Comparison of ENCODE assay signal across 8 mouse cellular contexts in genomic region chr6:83135571-83136161, GRCm38 (mm10). TPM values are rescaled to one million over a fixed set of nuclear protein-coding genes. Genes with fewer than 3 reads are reported as not detected.
A peak's percentile ranks its signal among the peaks of the same experiment; 100 is the strongest.
DNase-seq lines count a peak whose midpoint lies in the region; ATAC-seq and TF ChIP-seq lines count a peak whose summit lies in the region.

No protein-coding gene starts in this region.

- no peak for TF ChIP-seq CTCF in lung, embryonic 14.5 days (IDR thresholded peaks at IDR 0.05; ENCODE audit: low read depth)
- TF ChIP-seq CTCF in stomach, postnatal 0 days (IDR thresholded peaks at IDR 0.05; ENCODE audit: low read depth) = no peak

- H3K27me3 ChIP-seq in heart, embryonic 10.5 days (ENCODE audit: insufficient read depth, poor library complexity, severe bottlenecking) = peaks cover 15% of the 10 kb centered on the region
- no peaks in the 10 kb centered on the region for H3K27me3 ChIP-seq in lung, embryonic 14.5 days (ENCODE audit: insufficient read depth, low read length)
- no peaks in the 10 kb centered on the region for H3K27me3 ChIP-seq in stomach, postnatal 0 days (ENCODE audit: control insufficient read depth, insufficient read depth, low read length)

- H3K9me3 ChIP-seq in heart, embryonic 10.5 days = no peaks in the 10 kb centered on the region
- H3K9me3 ChIP-seq in lung, embryonic 14.5 days (ENCODE audit: low read depth, low read length) = no peaks in the 10 kb centered on the region
- H3K9me3 ChIP-seq in stomach, postnatal 0 days (ENCODE audit: control insufficient read depth, low read length) = no peaks in the 10 kb centered on the region

- peak overlapping the region; percentile 79 for H3K4me3 ChIP-seq in heart, embryonic 10.5 days
- peak overlapping the region; percentile 61 for H3K4me3 ChIP-seq in lung, embryonic 14.5 days (ENCODE audit: low read depth, low read length)
- H3K4me3 ChIP-seq in stomach, postnatal 0 days (ENCODE audit: low read depth, low read length) = peak overlapping the region; percentile 57

- H3K27ac ChIP-seq in heart, embryonic 10.5 days = peak overlapping the region; percentile 99
- peak overlapping the region; percentile 100 for H3K27ac ChIP-seq in lung, embryonic 14.5 days (ENCODE audit: low read depth)
- H3K27ac ChIP-seq in stomach, postnatal 0 days (replicated peaks) = peak overlapping the region; percentile 99

- no peak for ATAC-seq in lung, embryonic 14.5 days (ENCODE audit: insufficient read depth)
- 0 out of 2 replicates have a peak, but pooled peaks have one; percentile 8 for ATAC-seq in stomach, postnatal 0 days (ENCODE audit: low FRiP score, low TSS enrichment)

- peak overlapping the region; percentile 91 for H3K4me2 ChIP-seq in lung, embryonic 14.5 days
- H3K4me2 ChIP-seq in stomach, postnatal 0 days (replicated peaks; ENCODE audit: low read depth) = peak overlapping the region; percentile 89

- no peak for TF ChIP-seq EP300 in stomach, postnatal 0 days (optimal IDR thresholded peaks at IDR 0.05)

- WGBS in heart, embryonic 10.5 days = 4% methylated on average over 37 of the region's 37 CpGs
- whole genome bisulfite sequencing in lung, embryonic 14.5 days = 6% methylated on average over 37 of the region's 37 CpGs
- WGBS in stomach, postnatal 0 days = 5% methylated on average over 36 of the region's 37 CpGs

- DNase-seq in urinary bladder, postnatal 14 days (ENCODE audit: low spot score) = peak; percentile 41
- no peak for DNase-seq in urinary bladder, postnatal 10 days (ENCODE audit: low spot score)
- DNase-seq in heart, embryonic 10.5 days (ENCODE audit: low spot score) = no peak
- DNase-seq in kidney, adult 8-10 months = peak; percentile 72 to 73
- peak; percentile 55 for DNase-seq in lung, embryonic 14.5 days
- DNase-seq in stomach, postnatal 0 days (ENCODE audit: low spot score) = peak; percentile 80
- DNase-seq in B cell, adult 2 months = no peak
- no peak for DNase-seq in frontal cortex, postnatal 10 days (ENCODE audit: low spot score in 2 of 2)

- H3K4me1 ChIP-seq in heart, embryonic 10.5 days = peaks cover 41% of the 10 kb centered on the region
- H3K4me1 ChIP-seq in lung, embryonic 14.5 days (ENCODE audit: insufficient read depth) = peaks cover 23% of the 10 kb centered on the region
- H3K4me1 ChIP-seq in stomach, postnatal 0 days (replicated peaks; ENCODE audit: control insufficient read depth, insufficient read depth) = peaks cover 2% of the 10 kb centered on the region

- H3K9ac ChIP-seq in lung, embryonic 14.5 days = peak overlapping the region; percentile 93
- H3K9ac ChIP-seq in stomach, postnatal 0 days (ENCODE audit: low read length) = peak overlapping the region; percentile 89

- no peaks in the 10 kb centered on the region for H3K36me3 ChIP-seq in heart, embryonic 10.5 days
- peaks cover 6% of the 10 kb centered on the region; the same call in 1 of the 2 replicates for H3K36me3 ChIP-seq in lung, embryonic 14.5 days (ENCODE audit: insufficient read depth)
- no peaks in the 10 kb centered on the region for H3K36me3 ChIP-seq in stomach, postnatal 0 days (ENCODE audit: control insufficient read depth, insufficient read depth, low read length)

RNA-seq across cellular contexts. Expression of gene Rtkn, which starts 0.4 kb away (rescaled TPM):
- 18.4 and 24.4 TPM in 2 replicates for polyA plus RNA-seq in heart, embryonic 10.5 days (2016; fragmentation: Nextera tagmentation; extraction: Ambion mirVana)
- polyA plus RNA-seq in lung, embryonic 14.5 days (2014; fragmentation: Nextera tagmentation; extraction: Ambion mirVana) = 22.7 and 26.7 TPM in 2 replicates
- 18.5 and 20.4 TPM in 2 replicates for polyA plus RNA-seq in stomach, postnatal 0 days (2015; fragmentation: Nextera tagmentation; extraction: Ambion mirVana)

RNA-seq across cellular contexts. Expression of gene Ino80b, which starts 10.4 kb away (rescaled TPM):
- 11.4 and 16.1 TPM in 2 replicates for polyA plus RNA-seq in heart, embryonic 10.5 days (2016; fragmentation: Nextera tagmentation; extraction: Ambion mirVana)
- polyA plus RNA-seq in lung, embryonic 14.5 days (2014; fragmentation: Nextera tagmentation; extraction: Ambion mirVana) = 12.7 and 13.3 TPM in 2 replicates
- polyA plus RNA-seq in stomach, postnatal 0 days (2015; fragmentation: Nextera tagmentation; extraction: Ambion mirVana) = 7.7 and 9.4 TPM in 2 replicates

RNA-seq across cellular contexts. Expression of gene Wbp1, which starts 14.3 kb away (rescaled TPM):
- polyA plus RNA-seq in heart, embryonic 10.5 days (2016; fragmentation: Nextera tagmentation; extraction: Ambion mirVana) = 101 and 113 TPM in 2 replicates
- polyA plus RNA-seq in lung, embryonic 14.5 days (2014; fragmentation: Nextera tagmentation; extraction: Ambion mirVana) = 86.0 and 91.5 TPM in 2 replicates
- polyA plus RNA-seq in stomach, postnatal 0 days (2015; fragmentation: Nextera tagmentation; extraction: Ambion mirVana) = 57.4 and 59.4 TPM in 2 replicates

RNA-seq across cellular contexts. Expression of gene Mogs, which starts 20.4 kb away (rescaled TPM):
- polyA plus RNA-seq in heart, embryonic 10.5 days (2016; fragmentation: Nextera tagmentation; extraction: Ambion mirVana) = 24.5 and 42.5 TPM in 2 replicates
- 53.7 and 66.6 TPM in 2 replicates for polyA plus RNA-seq in lung, embryonic 14.5 days (2014; fragmentation: Nextera tagmentation; extraction: Ambion mirVana)
- 23.2 and 24.4 TPM in 2 replicates for polyA plus RNA-seq in stomach, postnatal 0 days (2015; fragmentation: Nextera tagmentation; extraction: Ambion mirVana)

RNA-seq across cellular contexts. Expression of gene Wdr54, which starts 20.5 kb away (rescaled TPM):
- polyA plus RNA-seq in heart, embryonic 10.5 days (2016; fragmentation: Nextera tagmentation; extraction: Ambion mirVana) = 6.9 and 7.3 TPM in 2 replicates
- polyA plus RNA-seq in lung, embryonic 14.5 days (2014; fragmentation: Nextera tagmentation; extraction: Ambion mirVana) = 5.6 and 8.5 TPM in 2 replicates
- polyA plus RNA-seq in stomach, postnatal 0 days (2015; fragmentation: Nextera tagmentation; extraction: Ambion mirVana) = 1.6 and 1.7 TPM in 2 replicates

Comparison
In these comparisons a context has a peak if more than half of its experiments do, and no peak if none do; other contexts are left out.
1. DNase-seq: peak in urinary bladder, postnatal 14 days (single experiment), kidney, adult 8-10 months (2 of 2), lung, embryonic 14.5 days (single experiment) and stomach, postnatal 0 days (single experiment); none in urinary bladder, postnatal 10 days (single experiment), heart, embryonic 10.5 days (single experiment), B cell, adult 2 months (0 of 2) and frontal cortex, postnatal 10 days (0 of 2).
2. Peak in every context shown above with its lines, with median percentiles within 50 percentile points of each other: H3K27ac ChIP-seq and H3K4me3 ChIP-seq.